In the genomic region with DNA sequence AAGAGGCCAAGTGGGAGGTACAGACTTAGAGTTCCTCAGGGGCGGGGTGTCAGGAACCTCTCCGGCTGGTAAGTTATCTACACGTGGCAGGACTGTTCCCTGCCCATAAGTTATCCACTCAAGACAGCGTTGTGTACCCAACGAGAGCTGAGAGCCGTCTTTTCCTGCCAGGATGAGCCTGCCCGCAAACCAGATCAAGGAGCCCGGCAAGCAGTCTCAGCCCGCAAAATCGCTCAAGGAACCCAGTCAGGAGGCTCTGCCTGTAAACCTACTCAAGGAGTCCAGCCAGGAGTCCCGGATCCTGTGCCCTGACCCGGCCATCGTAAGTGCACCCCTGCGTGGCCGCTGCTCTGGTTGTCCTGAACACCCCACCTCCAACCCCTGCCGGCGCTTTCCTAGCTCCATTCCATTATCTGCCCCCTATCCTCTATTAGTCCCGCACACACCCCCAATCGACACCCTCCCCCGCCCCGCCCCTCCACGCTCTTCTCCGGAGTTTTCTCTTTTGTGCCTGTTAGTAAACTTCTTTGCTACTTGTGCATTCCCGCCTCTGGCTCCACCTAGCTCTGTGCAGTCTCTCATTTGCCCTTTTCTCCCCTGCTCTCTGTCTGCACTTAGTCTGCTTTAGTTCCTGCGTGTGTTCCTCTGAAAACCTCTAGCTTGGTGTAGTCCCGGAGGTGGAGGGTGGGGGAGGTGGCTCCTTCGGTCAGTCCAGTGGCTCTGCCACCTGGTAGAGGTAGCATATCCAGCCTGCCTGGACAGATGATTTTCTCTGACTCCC, we compare ENCODE assay signal across 1 mouse cellular context.
TF ChIP-seq lines count a peak whose summit lies in the region.

No protein-coding gene starts in this region.

TF ChIP-seq in MEL, 35 proteins besides CTCF, POLR2A, EP300 and RAD21 (continued from another document):
- TF ChIP-seq USF2 (IDR thresholded peaks at IDR 0.05; ENCODE audit: borderline replicate concordance in 1 of 2, insufficient read depth in 1 of 2, low read depth in 1 of 2, low read length in 2 of 2) (no peak), MAX (IDR thresholded peaks at IDR 0.05; ENCODE audit: low read length) (peak; percentile 80), MYB (IDR thresholded peaks at IDR 0.05; ENCODE audit: low read depth, low read length) (no peak), USF1 (IDR thresholded peaks at IDR 0.05; ENCODE audit: low read depth, low read length) (peak; percentile 46; the same call in 1 of the 2 replicates), MXI1 (IDR thresholded peaks at IDR 0.05; ENCODE audit: low read depth, low read length) (peak; percentile 96), MYC (IDR thresholded peaks at IDR 0.05; ENCODE audit: low read depth, low read length) (peak; percentile 82), ZNF384 (IDR thresholded peaks at IDR 0.05; ENCODE audit: low read depth, low read length) (no peak), GATA1 (IDR thresholded peaks at IDR 0.05; ENCODE audit: low read depth, low read length) (0 out of 2 replicates have a peak, but pooled peaks have one; percentile 27)
